Mouse (Mus musculus) forebrain, embryonic 16.5 days (tissue): ENCODE results near the gene Il13. TPM values are rescaled to one million over a fixed set of nuclear protein-coding genes. Genes with fewer than 3 reads are reported as not detected.

ENCODE experiments used
- ATAC-seq: fragments of 200-750 bp; cut with Nextera tagmentation; 2 replicates; pipeline ENCODE4 v1.8.0; 2017; ENCODE audit warnings: mild to moderate bottlenecking, moderate library complexity
- H3K27ac ChIP-seq: fragments of 300-500 bp; sonication (generic); 2 replicates; pipeline ENCODE4 v1.5.1; 2014; ENCODE audit warnings: low read length, control low read depth
- H3K27me3 ChIP-seq: fragments of 300-500 bp; sonication (generic); replicated peaks from 2 replicates; pipeline ENCODE4 v1.6.1; 2014; ENCODE audit warnings: low read length; ENCODE audit not compliant: control insufficient read depth, insufficient read depth
- H3K36me3 ChIP-seq: fragments of 300-500 bp; sonication (generic); 2 replicates; pipeline ENCODE4 v1.6.1; 2014; ENCODE audit not compliant: control insufficient read depth, insufficient read depth
- H3K4me1 ChIP-seq: fragments of 300-500 bp; sonication (generic); replicated peaks from 2 replicates; pipeline ENCODE4 v1.6.1; 2014; ENCODE audit warnings: low read length; ENCODE audit not compliant: control insufficient read depth, insufficient read depth
- H3K4me2 ChIP-seq: fragments of 300-500 bp; sonication (generic); 2 replicates; pipeline ENCODE4 v1.6.1; 2014; ENCODE audit warnings: mild to moderate bottlenecking, low read length, control low read depth
- H3K4me3 ChIP-seq: fragments of 300-500 bp; sonication (generic); replicated peaks from 2 replicates; pipeline ENCODE4 v1.5.1; 2014; ENCODE audit warnings: mild to moderate bottlenecking, low read length, control low read depth
- H3K9ac ChIP-seq: fragments of 300-500 bp; sonication (generic); replicated peaks from 2 replicates; pipeline ENCODE4 v1.6.1; 2014; ENCODE audit warnings: low read depth, low read length, control low read depth
- H3K9me3 ChIP-seq: fragments of 300-500 bp; sonication (generic); 2 replicates; pipeline ENCODE4 v1.6.1; 2016; ENCODE audit warnings: low read length; ENCODE audit not compliant: control insufficient read depth
- WGBS: fragments of 180-500 bp; shearing (Covaris S2); extraction: QIAGEN DNeasy Blood & Tissue Kit; methylation state at CpG from one replicate; pipeline ENCODE4 v1.1.7; 2014; 5-methylcytosine and 5-hydroxymethylcytosine counted together
- polyA plus RNA-seq: library from polyadenylated mRNA; unstranded; fragments of >200 nt; fragmentation: Nextera tagmentation; extraction: Ambion mirVana; gene quantifications from 2 replicates; pipeline ENCODE4 v1.2.1, GENCODE M21; 2015

Gene Il13
- polyA plus RNA-seq, 1 experiment from 2014 or later = not detected

DNA sequence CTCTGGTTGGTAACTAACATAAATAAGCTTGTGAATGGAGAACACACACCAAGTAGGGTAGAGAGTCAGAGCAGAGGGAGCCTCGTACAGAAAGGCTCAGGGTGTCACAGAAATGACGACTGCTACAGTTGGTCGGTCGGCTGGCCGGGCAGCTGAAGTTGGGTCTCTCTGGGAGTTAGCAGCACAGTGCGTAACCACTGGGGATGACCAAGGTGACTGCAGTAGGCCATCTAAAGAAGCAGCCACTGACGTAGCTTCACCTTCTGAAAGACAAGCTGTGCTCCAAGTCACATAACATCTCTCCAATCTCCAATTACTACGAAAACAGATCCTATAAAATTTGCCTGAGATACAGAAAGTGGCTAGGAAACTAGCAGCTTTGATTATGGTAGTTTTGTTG lies 22.9 kb upstream of the Il13 start:
- no peaks in the 10 kb centered on the region for H3K9me3 ChIP-seq
- no peaks in the 10 kb centered on the region for H3K27me3 ChIP-seq
- ATAC-seq = no peak
- H3K4me3 ChIP-seq = no peak overlapping the region
- H3K27ac ChIP-seq = no peak overlapping the region
- H3K9ac ChIP-seq = no peak overlapping the region
- H3K4me1 ChIP-seq = 0 out of 2 replicates have a peak, but pooled peaks cover 4% of the 10 kb centered on the region
- WGBS = 91% methylated on average over 8 of the region's 8 CpGs
- H3K36me3 ChIP-seq = no peaks in the 10 kb centered on the region
- no peak overlapping the region for H3K4me2 ChIP-seq

DNA sequence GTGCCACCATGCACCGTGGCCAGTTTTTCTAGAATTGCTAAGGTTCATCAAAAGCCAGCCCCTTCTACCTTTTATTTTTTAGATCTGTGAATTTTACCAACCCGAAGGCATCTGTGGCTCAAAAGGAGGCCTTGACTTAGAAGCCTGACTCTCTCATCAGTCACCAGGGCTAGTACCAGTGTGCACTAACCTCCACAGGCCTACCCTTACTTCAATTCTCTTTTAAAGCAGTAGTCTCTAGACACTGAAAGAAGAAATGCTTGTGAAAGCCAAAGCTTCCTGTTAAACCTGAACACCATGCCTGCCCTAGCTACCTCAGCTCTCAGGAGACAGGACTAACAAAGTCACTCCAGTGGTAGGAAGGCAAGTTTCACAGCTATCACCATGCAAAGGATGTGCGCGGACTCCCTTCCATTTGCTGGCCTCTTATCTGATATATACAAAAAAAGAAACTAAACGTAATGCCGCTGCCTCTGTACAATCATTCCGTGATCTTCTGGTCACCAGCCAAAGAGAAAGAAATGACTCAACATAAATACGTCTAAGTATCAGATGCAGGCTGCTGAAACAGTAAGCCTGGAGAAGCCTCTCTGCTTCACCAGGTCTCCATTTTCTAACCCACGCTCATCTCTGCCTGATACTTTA lies 22.2 kb upstream of the Il13 start:
- Histone ChIP-seq H3K4me2 (no peak overlapping the region), H3K9ac (no peak overlapping the region), H3K9me3 (no peaks in the 10 kb centered on the region), H3K4me3 (no peak overlapping the region), H3K36me3 (no peaks in the 10 kb centered on the region), H3K4me1 (0 out of 2 replicates have a peak, but pooled peaks cover 4% of the 10 kb centered on the region), H3K27ac (no peak overlapping the region), H3K27me3 (no peaks in the 10 kb centered on the region)
- ATAC-seq = no peak
- WGBS = 92% methylated on average over 9 of the region's 9 CpGs

DNA sequence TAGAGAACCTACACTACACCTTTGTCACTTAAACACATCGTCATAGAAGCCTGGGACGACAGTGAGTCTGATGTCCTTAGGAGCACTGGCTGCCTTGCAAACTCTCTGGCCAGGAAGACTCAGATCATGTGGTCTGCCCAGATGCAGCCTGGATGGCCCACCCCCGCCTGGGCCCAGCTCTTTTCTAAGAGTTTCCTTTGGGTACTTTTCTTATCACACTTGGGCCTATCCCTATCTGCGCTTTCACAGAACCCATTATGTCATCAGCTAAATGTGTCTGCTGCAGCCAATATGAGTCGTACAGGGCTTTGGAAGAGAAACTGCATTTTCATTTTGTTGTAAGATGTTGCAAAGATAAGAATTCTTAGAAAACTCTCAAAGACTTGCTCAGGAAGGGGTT lies 20.5 kb upstream of the Il13 start:
- no peak overlapping the region for H3K27ac ChIP-seq
- no peaks in the 10 kb centered on the region for H3K4me1 ChIP-seq
- H3K36me3 ChIP-seq = peaks cover 8% of the 10 kb centered on the region
- H3K9me3 ChIP-seq = no peaks in the 10 kb centered on the region
- ATAC-seq = no peak
- no peak overlapping the region for H3K9ac ChIP-seq
- 88% methylated on average over 5 of the region's 5 CpGs for WGBS
- H3K4me2 ChIP-seq = no peak overlapping the region
- H3K27me3 ChIP-seq = no peaks in the 10 kb centered on the region
- no peak overlapping the region for H3K4me3 ChIP-seq

DNA sequence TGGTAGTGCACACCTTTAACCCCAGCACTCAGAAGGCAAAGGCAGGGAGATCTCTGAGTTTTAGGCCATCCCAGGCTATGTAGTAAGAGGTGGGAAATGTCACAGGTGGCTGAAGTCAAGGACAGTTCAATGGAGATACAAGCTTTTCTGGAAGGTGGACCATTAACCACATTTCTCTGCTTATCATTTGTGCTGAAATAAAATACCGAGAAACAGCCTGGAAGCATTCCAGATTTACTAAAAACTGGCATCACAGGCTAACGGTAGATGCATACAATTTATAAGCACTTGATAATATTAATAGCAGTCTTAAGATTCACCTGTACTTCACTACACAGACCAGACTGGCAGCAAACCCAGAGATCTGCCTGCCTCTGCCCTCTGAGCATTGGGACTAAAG lies 17.9 kb upstream of the Il13 start:
- no peak overlapping the region for H3K27ac ChIP-seq
- ATAC-seq = no peak
- no peaks in the 10 kb centered on the region for H3K9me3 ChIP-seq
- no peaks in the 10 kb centered on the region for H3K27me3 ChIP-seq
- 88% methylated on average over 2 of the region's 2 CpGs for WGBS
- no peak overlapping the region for H3K4me3 ChIP-seq
- H3K4me1 ChIP-seq = no peaks in the 10 kb centered on the region
- no peak overlapping the region for H3K4me2 ChIP-seq
- no peak overlapping the region for H3K9ac ChIP-seq
- H3K36me3 ChIP-seq = peaks cover 12% of the 10 kb centered on the region

DNA sequence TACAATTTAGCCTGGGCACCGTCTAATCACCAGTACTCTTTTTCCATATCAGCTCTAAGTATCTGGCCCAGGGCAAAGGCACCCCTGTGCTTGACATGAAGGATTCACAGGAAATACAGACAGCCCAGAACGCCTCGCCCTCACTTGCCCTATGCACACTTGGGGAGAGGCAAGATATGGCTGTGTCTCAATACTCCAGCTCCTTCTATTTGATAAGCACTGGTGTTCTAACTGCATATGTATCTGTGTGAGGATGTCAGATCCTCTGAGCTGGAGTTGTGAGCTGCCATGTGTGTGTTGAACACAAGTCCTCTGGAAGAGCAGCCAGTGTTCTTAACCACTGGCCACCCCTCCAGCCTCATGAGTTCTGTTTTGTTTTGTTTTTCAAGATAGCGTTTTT lies 16.9 kb upstream of the Il13 start:
- H3K4me1 ChIP-seq = no peaks in the 10 kb centered on the region
- H3K36me3 ChIP-seq = peaks cover 12% of the 10 kb centered on the region
- H3K4me2 ChIP-seq = no peak overlapping the region
- no peak overlapping the region for H3K4me3 ChIP-seq
- H3K27me3 ChIP-seq = no peaks in the 10 kb centered on the region
- H3K27ac ChIP-seq = no peak overlapping the region
- H3K9ac ChIP-seq = no peak overlapping the region
- no peak for ATAC-seq
- 93% methylated on average over 4 of the region's 4 CpGs for WGBS
- H3K9me3 ChIP-seq = no peaks in the 10 kb centered on the region

DNA sequence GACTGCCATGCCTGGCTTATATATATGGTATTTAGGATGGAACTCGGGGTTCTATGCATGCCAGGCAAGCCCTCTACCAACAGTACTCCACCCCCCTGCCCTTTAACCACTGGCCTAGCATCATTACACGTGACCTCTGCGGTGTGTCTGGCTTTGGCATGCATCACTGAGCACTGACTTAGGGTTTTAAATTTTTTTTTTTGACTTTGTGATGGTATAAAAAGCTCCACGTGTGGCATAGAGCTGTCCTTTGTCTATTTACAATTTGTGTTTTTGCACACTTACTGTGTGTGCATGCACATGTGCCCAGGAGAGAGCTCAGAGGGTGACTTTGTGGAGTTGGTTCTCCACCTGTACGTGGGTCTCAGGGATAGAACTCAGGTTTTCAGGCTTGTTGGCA lies 9.5 kb upstream of the Il13 start:
- WGBS = 75% methylated on average over 5 of the region's 5 CpGs
- no peaks in the 10 kb centered on the region for H3K36me3 ChIP-seq
- no peak overlapping the region for H3K4me3 ChIP-seq
- no peak overlapping the region for H3K4me2 ChIP-seq
- H3K4me1 ChIP-seq = no peaks in the 10 kb centered on the region
- ATAC-seq = no peak
- no peak overlapping the region for H3K9ac ChIP-seq
- no peak overlapping the region for H3K27ac ChIP-seq
- H3K9me3 ChIP-seq = no peaks in the 10 kb centered on the region
- no peaks in the 10 kb centered on the region for H3K27me3 ChIP-seq

DNA sequence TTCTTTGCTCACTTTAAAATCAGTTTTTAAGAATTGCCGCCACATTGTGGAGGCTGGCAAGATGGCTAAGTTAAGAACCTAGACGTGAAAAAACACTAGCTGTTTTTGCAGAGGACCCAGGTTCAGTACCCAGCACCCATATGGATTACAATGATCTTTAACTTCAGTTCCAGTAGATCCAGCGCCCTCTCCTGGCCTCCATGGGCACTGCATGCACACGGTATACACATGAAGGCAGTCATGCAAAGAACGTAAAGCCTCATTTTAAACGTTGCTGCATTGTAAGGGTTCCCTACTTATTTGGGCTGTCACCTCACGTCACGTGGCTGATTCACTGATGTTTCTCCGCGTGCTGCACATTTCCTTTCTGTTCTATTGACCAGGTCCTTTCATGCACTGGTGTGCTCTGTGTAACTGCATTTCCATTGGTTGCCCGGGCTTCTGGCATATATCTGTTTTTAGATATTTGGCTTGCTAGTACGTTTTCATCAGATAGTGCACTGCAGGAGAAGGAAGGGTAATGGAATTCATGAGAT lies 8.3 kb upstream of the Il13 start:
- WGBS = 72% methylated on average over 12 of the region's 12 CpGs

DNA sequence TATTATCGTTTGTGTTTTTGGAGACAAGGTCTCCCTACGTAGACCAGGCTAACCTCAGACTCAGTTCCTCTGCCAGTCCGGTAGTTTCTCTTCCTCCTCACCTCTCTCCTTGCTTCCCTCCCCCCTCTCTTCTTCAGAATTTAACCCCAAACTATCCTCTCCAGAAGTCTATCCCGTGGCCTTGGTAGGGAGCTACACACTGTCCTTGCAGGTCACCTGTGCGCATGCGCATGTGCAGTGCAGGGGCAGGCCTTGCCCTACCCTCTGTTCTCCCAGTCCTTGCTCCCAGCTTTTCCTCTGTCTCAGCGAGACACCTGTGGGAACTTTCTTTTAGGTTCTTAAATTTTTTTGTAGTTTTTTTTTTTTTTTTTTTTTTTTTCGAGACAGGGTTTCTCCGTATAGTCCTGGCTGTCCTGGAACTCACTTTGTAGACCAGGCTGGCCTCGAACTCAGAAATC lies 3.3 kb upstream of the Il13 start:
- no peak overlapping the region for H3K27ac ChIP-seq
- peaks cover 6% of the 10 kb centered on the region; the same call in 1 of the 2 replicates for H3K27me3 ChIP-seq
- H3K4me2 ChIP-seq = no peak overlapping the region
- peaks cover 6% of the 10 kb centered on the region for H3K4me1 ChIP-seq
- ATAC-seq = no peak
- H3K36me3 ChIP-seq = no peaks in the 10 kb centered on the region
- WGBS = 83% methylated on average over 10 of the region's 10 CpGs
- no peak overlapping the region for H3K4me3 ChIP-seq
- no peak overlapping the region for H3K9ac ChIP-seq
- H3K9me3 ChIP-seq = no peaks in the 10 kb centered on the region

More for the DNA sequence above, 8.3 kb upstream of the Il13 start:
- H3K27ac ChIP-seq = no peak overlapping the region
- H3K9ac ChIP-seq = no peak overlapping the region
- no peaks in the 10 kb centered on the region for H3K9me3 ChIP-seq
- no peaks in the 10 kb centered on the region for H3K36me3 ChIP-seq
- no peaks in the 10 kb centered on the region for H3K4me1 ChIP-seq
- no peaks in the 10 kb centered on the region; the same call in 1 of the 2 replicates for H3K27me3 ChIP-seq
- no peak for ATAC-seq
- no peak overlapping the region for H3K4me3 ChIP-seq
- no peak overlapping the region for H3K4me2 ChIP-seq

DNA sequence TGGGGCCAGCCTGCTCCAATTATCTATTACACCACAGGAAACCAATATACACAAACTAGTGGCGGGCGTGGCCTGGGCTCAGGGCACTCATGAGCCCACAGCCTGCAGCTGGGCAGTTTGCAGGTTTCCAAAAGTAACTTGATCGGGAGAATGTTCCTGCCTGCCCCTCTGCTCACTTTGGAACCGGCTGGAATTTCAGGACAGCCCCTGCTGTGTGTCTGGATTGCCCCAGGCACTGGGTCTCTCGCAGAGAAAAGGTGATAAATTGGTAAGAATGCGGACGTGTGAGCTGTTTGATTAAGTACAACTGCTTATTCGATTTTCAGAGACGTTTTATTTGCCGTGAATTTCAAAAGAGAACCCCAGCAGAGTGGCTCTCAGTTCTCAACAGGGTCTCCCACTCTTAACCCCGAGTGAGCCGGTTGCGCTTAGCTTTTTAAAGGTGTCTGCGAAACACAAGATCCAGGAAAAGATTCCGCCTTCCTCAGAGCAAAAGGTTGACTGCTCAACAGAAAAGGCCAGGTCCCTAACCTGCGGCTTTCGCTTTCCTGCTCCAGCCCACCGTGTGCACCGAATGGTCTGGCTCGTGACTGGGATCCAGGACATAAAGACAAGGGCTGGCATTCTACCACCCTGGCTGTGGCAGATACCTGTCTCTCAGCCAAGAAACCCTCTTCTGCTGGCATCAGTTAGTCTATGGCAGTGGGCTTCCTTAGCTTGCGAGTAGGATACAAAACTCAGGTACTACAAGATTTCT lies 2.7 kb upstream of the Il13 start:
- Histone ChIP-seq H3K4me2 (no peak overlapping the region), H3K27ac (no peak overlapping the region), H3K27me3 (peaks cover 6% of the 10 kb centered on the region; the same call in 1 of the 2 replicates), H3K9ac (no peak overlapping the region), H3K4me1 (peaks cover 6% of the 10 kb centered on the region), H3K9me3 (no peaks in the 10 kb centered on the region), H3K36me3 (no peaks in the 10 kb centered on the region), H3K4me3 (no peak overlapping the region)
- no peak for ATAC-seq
- WGBS = 23% methylated on average over 21 of the region's 21 CpGs
